In genomic region chr7:34987258-34987657, GRCm38 (mm10) we compare ENCODE assay signal across 19 mouse cellular contexts.
A peak's percentile ranks its signal among the peaks of the same experiment; 100 is the strongest.
DNase-seq lines count a peak whose midpoint lies in the region; ATAC-seq and TF ChIP-seq lines count a peak whose summit lies in the region.
"Had no signal": no experiment of that assay in that cellular context is flagged by ENCODE, and none has a peak within 500 bp of the region (broad histone marks: within the 10 kb centered on the region; RNA-seq: fewer than 3 reads in every experiment).

No protein-coding gene starts in this region.

- no peak overlapping the region for H3K4me2 ChIP-seq in liver, embryonic 12.5 days
- no peak overlapping the region for H3K4me2 ChIP-seq in liver, postnatal 0 days (ENCODE audit: low read depth, low read length)
- no peak overlapping the region for H3K4me2 ChIP-seq in embryonic facial prominence, embryonic 13.5 days
- H3K4me2 ChIP-seq in limb, embryonic 11.5 days (ENCODE audit: low read depth, severe bottlenecking): no peak overlapping the region
- no peak overlapping the region for H3K4me2 ChIP-seq in midbrain, embryonic 16.5 days (ENCODE audit: low read length)
- H3K4me2 ChIP-seq: hindbrain, embryonic 14.5 days; neural tube, embryonic 12.5 days; stomach, embryonic 15.5 days had no signal

- peaks cover 67% of the 10 kb centered on the region for H3K4me1 ChIP-seq in liver, embryonic 12.5 days
- peaks cover 21% of the 10 kb centered on the region for H3K4me1 ChIP-seq in liver, postnatal 0 days (ENCODE audit: insufficient read depth)
- peaks cover 38% of the 10 kb centered on the region for H3K4me1 ChIP-seq in embryonic facial prominence, embryonic 13.5 days
- peaks cover 19% of the 10 kb centered on the region for H3K4me1 ChIP-seq in limb, embryonic 11.5 days (ENCODE audit: control insufficient read depth, insufficient read depth, low read length)
- peaks cover 17% of the 10 kb centered on the region for H3K4me1 ChIP-seq in midbrain, embryonic 16.5 days (ENCODE audit: control insufficient read depth, insufficient read depth, low read length)
- H3K4me1 ChIP-seq: stomach, embryonic 15.5 days had no signal

- 75% methylated on average over 6 of the region's 6 CpGs for WGBS in liver, embryonic 12.5 days (ENCODE audit: insufficient replicate concordance)
- 71% methylated on average over 6 of the region's 6 CpGs for WGBS in liver, postnatal 0 days (ENCODE audit: insufficient replicate concordance)
- 38% methylated on average over 6 of the region's 6 CpGs for WGBS in embryonic facial prominence, embryonic 13.5 days
- WGBS in limb, embryonic 11.5 days: 36% methylated on average over 6 of the region's 6 CpGs
- 54% methylated on average over 6 of the region's 6 CpGs for WGBS in midbrain, embryonic 16.5 days

- H3K9ac ChIP-seq in liver, embryonic 12.5 days: no peak overlapping the region
- H3K9ac ChIP-seq in liver, postnatal 0 days (replicated peaks): no peak overlapping the region
- 0 out of 2 replicates have a peak overlapping the region, but pooled peaks have one; percentile 49 for H3K9ac ChIP-seq in embryonic facial prominence, embryonic 13.5 days
- no peak overlapping the region for H3K9ac ChIP-seq in limb, embryonic 11.5 days (ENCODE audit: low read length)
- no peak overlapping the region for H3K9ac ChIP-seq in midbrain, embryonic 16.5 days (ENCODE audit: low read depth, low read length)
- H3K9ac ChIP-seq: hindbrain, embryonic 14.5 days; neural tube, embryonic 12.5 days; stomach, embryonic 15.5 days had no signal

- H3K27me3 ChIP-seq in liver, embryonic 12.5 days (replicated peaks): no peaks in the 10 kb centered on the region
- no peaks in the 10 kb centered on the region for H3K27me3 ChIP-seq in liver, postnatal 0 days (ENCODE audit: insufficient read depth, low read length)
- H3K27me3 ChIP-seq in embryonic facial prominence, embryonic 13.5 days: no peaks in the 10 kb centered on the region
- H3K27me3 ChIP-seq in limb, embryonic 11.5 days (ENCODE audit: control insufficient read depth, insufficient read depth, low read length): no peaks in the 10 kb centered on the region
- H3K27me3 ChIP-seq in midbrain, embryonic 16.5 days (ENCODE audit: control insufficient read depth, insufficient read depth, low read depth, low read length): no peaks in the 10 kb centered on the region
- H3K27me3 ChIP-seq: megakaryocyte, embryonic 14.5 days; neural tube, embryonic 12.5 days; stomach, embryonic 15.5 days had no signal

- no peak for TF ChIP-seq EP300 in liver, postnatal 0 days (IDR thresholded peaks at IDR 0.05; ENCODE audit: low read depth)

- H3K9me3 ChIP-seq in liver, embryonic 12.5 days (replicated peaks): no peaks in the 10 kb centered on the region
- no peaks in the 10 kb centered on the region for H3K9me3 ChIP-seq in liver, postnatal 0 days (ENCODE audit: low read length)
- no peaks in the 10 kb centered on the region for H3K9me3 ChIP-seq in embryonic facial prominence, embryonic 13.5 days
- no peaks in the 10 kb centered on the region for H3K9me3 ChIP-seq in limb, embryonic 11.5 days (ENCODE audit: control insufficient read depth, low read length)
- H3K9me3 ChIP-seq in midbrain, embryonic 16.5 days (replicated peaks; ENCODE audit: control insufficient read depth, low read length, poor library complexity, severe bottlenecking): no peaks in the 10 kb centered on the region
- H3K9me3 ChIP-seq: neural tube, embryonic 12.5 days; stomach, embryonic 15.5 days had no signal

- no peak for ATAC-seq in liver, embryonic 12.5 days
- ATAC-seq in liver, postnatal 0 days: no peak
- ATAC-seq in embryonic facial prominence, embryonic 13.5 days (ENCODE audit: insufficient number of reproducible peaks, insufficient read depth, low FRiP score, low TSS enrichment, low read depth): 0 out of 2 replicates have a peak, but pooled peaks have one; percentile 39
- ATAC-seq in limb, embryonic 11.5 days (ENCODE audit: insufficient number of reproducible peaks, low FRiP score, low TSS enrichment, low read depth): no peak
- no peak for ATAC-seq in midbrain, embryonic 16.5 days
- ATAC-seq in inflammation-experienced regulatory T-cells, adult 6 months: no peak
- ATAC-seq: CD4-positive, CD25-positive, alpha-beta regulatory T cell, adult 4 months; lung, postnatal 0 days had no signal

- H3K27ac ChIP-seq in liver, embryonic 12.5 days: peak overlapping the region; percentile 98
- H3K27ac ChIP-seq in liver, postnatal 0 days (ENCODE audit: low read depth): no peak overlapping the region
- H3K27ac ChIP-seq in embryonic facial prominence, embryonic 13.5 days: peak overlapping the region; percentile 45
- H3K27ac ChIP-seq in limb, embryonic 11.5 days (replicated peaks; ENCODE audit: low read depth, low read length): 0 out of 2 replicates have a peak overlapping the region, but pooled peaks have one; percentile 1
- peak overlapping the region; percentile 62; the same call in 1 of the 2 replicates for H3K27ac ChIP-seq in midbrain, embryonic 16.5 days (ENCODE audit: low read length)
- H3K27ac ChIP-seq: hindbrain, embryonic 14.5 days; neural tube, embryonic 12.5 days; stomach, embryonic 15.5 days had no signal

- H3K4me3 ChIP-seq in liver, embryonic 12.5 days: no peak overlapping the region
- no peak overlapping the region for H3K4me3 ChIP-seq in liver, postnatal 0 days (ENCODE audit: low read depth, low read length)
- H3K4me3 ChIP-seq in embryonic facial prominence, embryonic 13.5 days: no peak overlapping the region
- H3K4me3 ChIP-seq in limb, embryonic 11.5 days (ENCODE audit: low read depth, low read length): no peak overlapping the region
- H3K4me3 ChIP-seq in midbrain, embryonic 16.5 days (ENCODE audit: low read depth, low read length): no peak overlapping the region
- H3K4me3 ChIP-seq: megakaryocyte, embryonic 14.5 days; neural tube, embryonic 12.5 days; stomach, embryonic 15.5 days had no signal

- no peak for DNase-seq in liver, postnatal 0 days
- DNase-seq in limb, embryonic 11.5 days (ENCODE audit: low spot score): no peak
- DNase-seq in adrenal gland, adult (ENCODE audit: inconsistent age in 2 of 2, low spot score in 1 of 2): no peak
- DNase-seq: adrenal gland, postnatal 10 days; cerebellum, adult 18-20 months; kidney, adult 8-10 months; kidney, postnatal 4 days; layer of hippocampus, postnatal 36 days; left cerebral cortex, postnatal 4 days had no signal

- TF ChIP-seq CTCF in liver, postnatal 0 days (IDR thresholded peaks at IDR 0.05; ENCODE audit: low read depth): no peak

- H3K36me3 ChIP-seq in liver, embryonic 12.5 days: peaks cover 8% of the 10 kb centered on the region; the same call in 1 of the 2 replicates
- no peaks in the 10 kb centered on the region for H3K36me3 ChIP-seq in liver, postnatal 0 days (replicated peaks; ENCODE audit: insufficient read depth, low read length)
- peaks cover 12% of the 10 kb centered on the region; the same call in 1 of the 2 replicates for H3K36me3 ChIP-seq in embryonic facial prominence, embryonic 13.5 days
- H3K36me3 ChIP-seq in limb, embryonic 11.5 days (ENCODE audit: control insufficient read depth, insufficient read depth, low read length): no peaks in the 10 kb centered on the region
- no peaks in the 10 kb centered on the region for H3K36me3 ChIP-seq in midbrain, embryonic 16.5 days (ENCODE audit: control insufficient read depth, insufficient read depth, low read length)
- H3K36me3 ChIP-seq: neural tube, embryonic 12.5 days; stomach, embryonic 15.5 days had no signal
